Mouse (Mus musculus): ENCODE results near the gene Card9. TPM values are rescaled to one million over a fixed set of nuclear protein-coding genes. Genes with fewer than 3 reads are reported as not detected.

The Card9 gene
- total RNA-seq, 4 experiments from 2014 or later, result 0.22 to 0.51 (median 0.47) TPM

DNA sequence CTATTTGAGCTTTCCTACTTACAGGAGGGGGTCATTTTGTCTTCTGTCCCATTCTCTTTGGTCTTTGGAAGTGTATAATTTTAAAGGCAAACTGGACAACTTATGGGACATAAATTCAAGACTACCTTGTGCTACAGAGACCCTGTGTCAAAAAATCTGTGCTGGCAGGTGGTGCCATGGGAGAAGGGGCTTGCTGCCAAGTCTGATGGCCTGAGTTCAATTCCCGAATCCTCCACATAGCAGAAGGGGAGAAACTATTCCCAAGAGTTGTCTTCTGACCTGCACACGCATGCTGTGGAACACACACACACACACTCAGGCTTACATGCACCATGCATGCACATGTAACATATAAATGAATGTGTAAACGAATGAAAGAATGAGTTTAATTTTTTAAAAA, 54.0 kb downstream of the Card9 start:
- DNase-seq (ENCODE audit: low spot score in 2 of 2), result no peak

DNA sequence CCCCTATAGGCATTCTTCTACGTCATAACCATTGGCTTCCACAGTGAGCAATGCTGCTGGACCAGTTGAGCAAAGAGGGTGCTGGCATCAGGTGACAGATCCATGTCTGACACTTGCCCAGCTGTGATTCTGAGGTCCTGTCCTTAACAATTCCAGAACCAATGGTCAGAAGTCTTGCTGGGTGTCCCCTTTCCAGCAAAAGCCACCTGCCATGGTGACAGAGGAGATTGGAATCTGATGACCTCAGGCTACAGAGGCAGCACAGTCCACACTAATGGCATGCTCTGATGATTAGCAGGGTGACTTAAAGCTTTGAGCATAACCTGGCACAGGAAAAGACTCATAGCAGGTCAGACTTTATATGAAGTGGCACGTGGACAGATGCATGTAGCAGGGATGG, 55.2 kb downstream of the Card9 start:
- DNase-seq (ENCODE audit: low spot score in 2 of 2), result no peak

DNA sequence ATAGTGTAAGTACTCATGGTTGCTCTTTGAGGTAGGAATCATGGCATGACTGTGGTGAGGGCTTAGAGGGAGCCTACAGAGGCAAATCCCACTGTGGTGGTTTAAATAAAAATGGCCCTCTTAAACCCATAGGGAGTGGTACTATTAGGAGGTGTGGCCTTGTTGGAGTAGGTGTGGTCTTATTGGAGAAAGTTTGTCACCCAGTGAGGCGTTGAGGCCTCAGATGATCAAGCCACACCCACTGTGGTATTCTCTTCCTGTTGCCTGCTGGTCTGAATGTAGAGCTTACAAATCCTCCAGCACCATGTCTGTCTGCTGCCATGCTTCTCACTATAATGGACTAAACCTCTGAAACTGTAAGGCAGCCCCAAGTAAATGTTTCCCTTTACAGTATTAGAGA, 56.0 kb downstream of the Card9 start:
- DNase-seq (ENCODE audit: low spot score in 2 of 2), result no peak

Other genes starting within 250 kb of the Card9 start
- gene Nacc2, start 237.7 kb downstream of the Card9 start, total RNA-seq (2022), result 10 to 100 TPM; 20.9 to 25.5 (median 22.8) TPM
- gene Lhx3, start 152.6 kb downstream of the Card9 start, total RNA-seq (2022), result not detected
- gene Qsox2, start 123.4 kb downstream of the Card9 start, total RNA-seq (2022), result 1 to 10 TPM; 3.2 to 4.5 (median 3.3) TPM
- not detected for gene Ccdc187, start 66.4 kb downstream of the Card9 start, total RNA-seq (2022)
- gene Gpsm1, start 45.4 kb downstream of the Card9 start, total RNA-seq (2022), result 1 to 10 TPM in 3 of 4 experiments, under 1 TPM in 1; 0.75 to 3.6 (median 1.6) TPM
- gene Dnlz, start 8.8 kb downstream of the Card9 start, total RNA-seq (2022), result 10 to 100 TPM; 19.6 to 21.5 (median 20.6) TPM
- gene Snapc4, start 19.7 kb upstream of the Card9 start, total RNA-seq (2022), result 1 to 10 TPM; 3.0 to 8.2 (median 4.9) TPM
- 10 to 100 TPM; 17.8 to 28.0 (median 24.8) TPM for gene Entr1, start 28.4 kb upstream of the Card9 start, total RNA-seq (2022)
- 100 to 1,000 TPM; 132 to 147 (median 133) TPM for gene Pmpca, start 28.4 kb upstream of the Card9 start, total RNA-seq (2022)
- gene Inpp5e, start 48.3 kb upstream of the Card9 start, total RNA-seq (2022), result 1 to 10 TPM; 9.0 to 9.6 (median 9.2) TPM
- gene Sec16a, start 84.3 kb upstream of the Card9 start, total RNA-seq (2022), result 10 to 100 TPM; 22.2 to 26.6 (median 24.3) TPM
- 1 to 10 TPM; 4.9 to 7.0 (median 5.2) TPM for gene Notch1, start 155.7 kb upstream of the Card9 start, total RNA-seq (2022)
- 10 to 100 TPM; 28.7 to 37.4 (median 31.6) TPM for gene Egfl7, start 219.1 kb upstream of the Card9 start, total RNA-seq (2022)
- gene Gm20532, start 225.7 kb upstream of the Card9 start, total RNA-seq (2022), result not detected
- gene Agpat2, start 243.5 kb upstream of the Card9 start, total RNA-seq (2022), result 1 to 10 TPM; 2.9 to 8.9 (median 5.6) TPM